ENCODE assay signal across 8 mouse cellular contexts in genomic region chr5:128601036-128602019, GRCm38 (mm10). TPM values are rescaled to one million over a fixed set of nuclear protein-coding genes. Genes with fewer than 3 reads are reported as not detected.
DNase-seq lines count a peak whose midpoint lies in the region; ATAC-seq lines count a peak whose summit lies in the region.

No protein-coding gene starts in this region.

- H3K27ac ChIP-seq in forebrain, embryonic 11.5 days (ENCODE audit: low read depth, low read length) = peak overlapping the region; percentile 83
- H3K27ac ChIP-seq in limb, embryonic 10.5 days = peak overlapping the region; percentile 98
- H3K27ac ChIP-seq in neural tube, embryonic 14.5 days (ENCODE audit: low read depth, low read length) = peak overlapping the region; percentile 71

- H3K27me3 ChIP-seq in forebrain, embryonic 11.5 days (ENCODE audit: control insufficient read depth, insufficient read depth, low read length) = peaks cover 84% of the 10 kb centered on the region
- no peaks in the 10 kb centered on the region for H3K27me3 ChIP-seq in limb, embryonic 10.5 days (ENCODE audit: low read depth, poor library complexity, severe bottlenecking)
- peaks cover 6% of the 10 kb centered on the region; the same call in 1 of the 2 replicates for H3K27me3 ChIP-seq in neural tube, embryonic 14.5 days (ENCODE audit: control insufficient read depth, insufficient read depth, low read length)

- no peaks in the 10 kb centered on the region; the same call in 1 of the 2 replicates for H3K9me3 ChIP-seq in forebrain, embryonic 11.5 days (ENCODE audit: control insufficient read depth, low read length)
- no peaks in the 10 kb centered on the region for H3K9me3 ChIP-seq in limb, embryonic 10.5 days (replicated peaks)
- no peaks in the 10 kb centered on the region for H3K9me3 ChIP-seq in neural tube, embryonic 14.5 days (ENCODE audit: control insufficient read depth, low read length)

- H3K4me2 ChIP-seq in forebrain, embryonic 11.5 days (ENCODE audit: low read depth, low read length, severe bottlenecking) = peak overlapping the region; percentile 89
- H3K4me2 ChIP-seq in neural tube, embryonic 14.5 days (ENCODE audit: low read depth, low read length) = peak overlapping the region; percentile 99

- ATAC-seq in forebrain, embryonic 11.5 days (replicated peaks; ENCODE audit: low FRiP score) = peak; percentile 26
- peak; percentile 13; the same call in 1 of the 2 replicates for ATAC-seq in neural tube, embryonic 14.5 days (ENCODE audit: low read depth)

- H3K4me3 ChIP-seq in forebrain, embryonic 11.5 days (ENCODE audit: low read depth, low read length) = peak overlapping the region; percentile 55
- H3K4me3 ChIP-seq in limb, embryonic 10.5 days = peak overlapping the region; percentile 93
- peak overlapping the region; percentile 71 for H3K4me3 ChIP-seq in neural tube, embryonic 14.5 days (ENCODE audit: low read depth, low read length)

- WGBS in forebrain, embryonic 11.5 days = under 1% methylated on average over 84 of the region's 87 CpGs
- WGBS in limb, embryonic 10.5 days = under 1% methylated on average over 87 of the region's 87 CpGs
- WGBS in neural tube, embryonic 14.5 days = 1% methylated on average over 77 of the region's 87 CpGs

- intact Hi-C loops in left cerebral cortex, postnatal 25 days (cut with DNase I) = loop anchor here (2.0 kb wide), 1 partner anchor 77 kb away; no protein-coding TSS in a partner anchor
- intact Hi-C loops in left cerebral cortex, postnatal 14 days (cut with DNase I) = no loop called here

- H3K36me3 ChIP-seq in forebrain, embryonic 11.5 days (ENCODE audit: control insufficient read depth, insufficient read depth, low read length) = no peaks in the 10 kb centered on the region
- H3K36me3 ChIP-seq in limb, embryonic 10.5 days = peaks cover 5% of the 10 kb centered on the region; the same call in 1 of the 2 replicates
- no peaks in the 10 kb centered on the region for H3K36me3 ChIP-seq in neural tube, embryonic 14.5 days (ENCODE audit: control insufficient read depth, insufficient read depth, low read length)

- H3K9ac ChIP-seq in forebrain, embryonic 11.5 days (ENCODE audit: low read length) = peak overlapping the region; percentile 61
- peak overlapping the region; percentile 57 for H3K9ac ChIP-seq in neural tube, embryonic 14.5 days (replicated peaks; ENCODE audit: low read depth, low read length)

- H3K4me1 ChIP-seq in forebrain, embryonic 11.5 days (replicated peaks; ENCODE audit: control insufficient read depth, insufficient read depth, low read length) = peaks cover 31% of the 10 kb centered on the region
- peaks cover 92% of the 10 kb centered on the region for H3K4me1 ChIP-seq in limb, embryonic 10.5 days
- peaks cover 35% of the 10 kb centered on the region; the same call in 1 of the 2 replicates for H3K4me1 ChIP-seq in neural tube, embryonic 14.5 days (ENCODE audit: control insufficient read depth, insufficient read depth, low read length)

- peak; percentile 13 to 18 for DNase-seq in left cerebral cortex, postnatal 25 days (ENCODE audit: low spot score in 2 of 2)
- DNase-seq in left cerebral cortex, adult 9 months (ENCODE audit: low spot score in 2 of 2) = no peak
- peak; percentile 45 for DNase-seq in adrenal gland, postnatal 25 days
- DNase-seq in forebrain, embryonic 11.5 days (ENCODE audit: low spot score) = no peak
- peak; percentile 55 for DNase-seq in limb, embryonic 10.5 days (ENCODE audit: low spot score)
- DNase-seq in left cerebral cortex, postnatal 14 days (ENCODE audit: low spot score in 2 of 2) = no peak
- DNase-seq in cerebellum, adult 8-10 months = no peak

RNA-seq across cellular contexts. Expression of gene Fzd10, which starts 0.7 kb away (rescaled TPM):
- total RNA-seq in left cerebral cortex, postnatal 25 days (2021) = 1 to 10 TPM; 4.4 to 6.6 TPM
- total RNA-seq in adrenal gland, postnatal 25 days (2021) = 0.76 TPM in 2 replicates
- polyA plus RNA-seq in forebrain, embryonic 11.5 days (2014; fragmentation: Nextera tagmentation; extraction: Ambion mirVana) = 6.1 and 6.6 TPM in 2 replicates
- 8.1 and 10.5 TPM in 2 replicates for polyA plus RNA-seq in limb, embryonic 10.5 days (2016; fragmentation: Nextera tagmentation; extraction: Ambion mirVana)
- polyA plus RNA-seq in neural tube, embryonic 14.5 days (2014; fragmentation: Nextera tagmentation; extraction: Ambion mirVana) = 2.6 and 4.4 TPM in 2 replicates
- 1 to 10 TPM; 6.3 to 9.5 TPM for total RNA-seq in left cerebral cortex, postnatal 14 days (2021)

Comparison
In these comparisons a context has a peak if more than half of its experiments do, and no peak if none do; other contexts are left out.
1. DNase-seq: peak in left cerebral cortex, postnatal 25 days (2 of 2), adrenal gland, postnatal 25 days (single experiment) and limb, embryonic 10.5 days (single experiment); none in left cerebral cortex, adult 9 months (0 of 2), forebrain, embryonic 11.5 days (single experiment), left cerebral cortex, postnatal 14 days (0 of 2) and cerebellum, adult 8-10 months (single experiment).
2. Peak in every context shown above with its lines, with median percentiles within 50 percentile points of each other: H3K27ac ChIP-seq and H3K4me3 ChIP-seq.